Mouse (Mus musculus) MEL (cell line): ENCODE results near the gene Eipr1. TPM values are rescaled to one million over a fixed set of nuclear protein-coding genes. Genes with fewer than 3 reads are reported as not detected.

Source experiments
- DNase-seq: peaks from one replicate; pipeline ENCODE4 v3.0.0; 2011; ENCODE audit warnings: low read depth, low spot score
- H3K27ac ChIP-seq: 2 replicates; pipeline ENCODE4 v1.5.1; 2012; ENCODE audit warnings: low read depth, mild to moderate bottlenecking, control low read depth, low read length, moderate library complexity; ENCODE audit not compliant: control insufficient read depth
- H3K27me3 ChIP-seq, 2 experiments: fragments of 150-350 bp in 1 of 2; sonication (generic) in 1 of 2; 2 replicates each; pipeline ENCODE4 v1.6.1; 2012; ENCODE audit warnings: low read length in 2 of 2, mild to moderate bottlenecking in 2 of 2, improper control_type of control experiment in 1 of 2, moderate library complexity in 1 of 2; ENCODE audit not compliant: insufficient read depth in 2 of 2, control insufficient read depth in 1 of 2
- H3K36me3 ChIP-seq, 2 experiments: 2 replicates each; pipeline ENCODE4 v1.6.1; 2012 to 2014; ENCODE audit warnings: low read length in 2 of 2, improper control_type of control experiment in 1 of 2, inconsistent platforms in 1 of 2, mild to moderate bottlenecking in 1 of 2; ENCODE audit not compliant: insufficient read depth in 2 of 2, control insufficient read depth in 1 of 2
- H3K4me1 ChIP-seq, 2 experiments: fragments of 150-350 bp in 1 of 2; sonication (generic) in 1 of 2; 2 replicates each; pipeline ENCODE4 v1.6.1; 2012; ENCODE audit warnings: low read length in 2 of 2, improper control_type of control experiment in 1 of 2, mild to moderate bottlenecking in 1 of 2; ENCODE audit not compliant: insufficient read depth in 2 of 2, control insufficient read depth in 1 of 2
- H3K4me3 ChIP-seq, 2 experiments: fragments of 150-350 bp in 1 of 2; sonication (generic) in 1 of 2; 2 replicates each; pipeline ENCODE4 v1.5.1; 2012; ENCODE audit warnings: low read depth in 2 of 2, low read length in 2 of 2, mild to moderate bottlenecking in 2 of 2, moderate library complexity in 2 of 2, control low read depth in 1 of 2, improper control_type of control experiment in 1 of 2; ENCODE audit not compliant: control insufficient read depth in 1 of 2, insufficient read depth in 1 of 2
- H3K79me2 ChIP-seq: 2 replicates; pipeline ENCODE4 v1.6.1; 2012; ENCODE audit warnings: mild to moderate bottlenecking, low read length, moderate library complexity; ENCODE audit not compliant: control insufficient read depth, poor library complexity, insufficient read depth
- H3K9ac ChIP-seq: 2 replicates; pipeline ENCODE4 v1.6.1; 2012; ENCODE audit warnings: low read depth, mild to moderate bottlenecking, control low read depth, low read length, moderate library complexity; ENCODE audit not compliant: control insufficient read depth, poor library complexity, severe bottlenecking
- H3K9me3 ChIP-seq: fragments of 150-350 bp; sonication (generic); replicated peaks from 2 replicates; pipeline ENCODE4 v1.6.1; 2012; ENCODE audit warnings: mild to moderate bottlenecking, low read length, improper control_type of control experiment, moderate library complexity; ENCODE audit not compliant: insufficient read depth
- CHD2 ChIP-seq: IDR thresholded peaks from 2 replicates; pipeline ENCODE4 v1.6.1; 2011; ENCODE audit warnings: low read length, improper control_type of control experiment
- CTCF ChIP-seq, 3 experiments: IDR thresholded peaks in 2 of 3; conservative IDR thresholded peaks in 1 of 3; 2 replicates each; pipeline ENCODE4 v1.5.1; 2011 to 2012; ENCODE audit warnings: low read length in 3 of 3, low read depth in 2 of 3, mild to moderate bottlenecking in 2 of 3, improper control_type of control experiment in 1 of 3, inconsistent platforms in 1 of 3, mixed read lengths in 1 of 3, moderate library complexity in 1 of 3; ENCODE audit not compliant: control insufficient read depth in 1 of 3, insufficient read depth in 1 of 3, poor library complexity in 1 of 3, severe bottlenecking in 1 of 3
- ELF1 ChIP-seq: IDR thresholded peaks from 2 replicates; pipeline ENCODE4 v1.6.1; 2014; ENCODE audit warnings: low read depth, mild to moderate bottlenecking, inconsistent platforms, low read length, improper control_type of control experiment, moderate library complexity
- ETS1 ChIP-seq: IDR thresholded peaks from 2 replicates; pipeline ENCODE4 v1.6.1; 2012; ENCODE audit warnings: low read depth, mild to moderate bottlenecking, inconsistent platforms, low read length, improper control_type of control experiment, moderate library complexity
- GATA1 ChIP-seq: IDR thresholded peaks from 2 replicates; pipeline ENCODE4 v1.6.1; 2011; ENCODE audit warnings: low read depth, low read length, improper control_type of control experiment
- HCFC1 ChIP-seq: IDR thresholded peaks from 2 replicates; pipeline ENCODE4 v1.6.1; 2012; ENCODE audit warnings: low read depth, mild to moderate bottlenecking, inconsistent platforms, low read length, improper control_type of control experiment, moderate library complexity
- JUND ChIP-seq: IDR thresholded peaks from 2 replicates; pipeline ENCODE4 v1.6.1; 2011; ENCODE audit warnings: low read depth, mild to moderate bottlenecking, improper control_type of control experiment, low read length
- KAT2A ChIP-seq: conservative IDR thresholded peaks from 2 replicates; pipeline ENCODE4 v1.6.1; 2012; ENCODE audit warnings: low read depth, low read length, improper control_type of control experiment, inconsistent platforms
- MAZ ChIP-seq: IDR thresholded peaks from 2 replicates; pipeline ENCODE4 v1.6.1; 2012; ENCODE audit warnings: low read depth, mild to moderate bottlenecking, inconsistent platforms, low read length, improper control_type of control experiment
- MYB ChIP-seq: IDR thresholded peaks from 2 replicates; pipeline ENCODE4 v1.6.1; 2011; ENCODE audit warnings: mild to moderate bottlenecking, low read depth, low read length, improper control_type of control experiment
- NELFE ChIP-seq: IDR thresholded peaks from 2 replicates; pipeline ENCODE4 v1.6.1; 2011; ENCODE audit warnings: low read depth, low read length, improper control_type of control experiment
- NRF1 ChIP-seq: IDR thresholded peaks from 2 replicates; pipeline ENCODE4 v1.6.1; 2014; ENCODE audit warnings: low read depth, mild to moderate bottlenecking, inconsistent platforms, low read length, improper control_type of control experiment, moderate library complexity; ENCODE audit not compliant: poor library complexity, insufficient read depth, severe bottlenecking
- POLR2A ChIP-seq, 2 experiments: IDR thresholded peaks; 2 replicates each; pipeline ENCODE4 v1.6.1; 2011 to 2012; ENCODE audit warnings: low read length in 2 of 2, mild to moderate bottlenecking in 2 of 2, control low read depth in 1 of 2, improper control_type of control experiment in 1 of 2, low read depth in 1 of 2, moderate library complexity in 1 of 2; ENCODE audit not compliant: control insufficient read depth in 1 of 2, insufficient read depth in 1 of 2, poor library complexity in 1 of 2
- POLR2AphosphoS2 ChIP-seq: IDR thresholded peaks from 2 replicates; pipeline ENCODE4 v1.6.1; 2011; ENCODE audit warnings: low read length, improper control_type of control experiment
- POLR2AphosphoS5 ChIP-seq: IDR thresholded peaks from 2 replicates; pipeline ENCODE4 v1.6.1; 2012; ENCODE audit warnings: low read depth, borderline replicate concordance, mild to moderate bottlenecking, inconsistent platforms, low read length, moderate library complexity, mixed read lengths
- RCOR1 ChIP-seq: IDR thresholded peaks from 2 replicates; pipeline ENCODE4 v1.6.1; 2012; ENCODE audit warnings: low read depth, mild to moderate bottlenecking, inconsistent platforms, low read length, improper control_type of control experiment
- UBTF ChIP-seq: IDR thresholded peaks from 2 replicates; pipeline ENCODE4 v1.6.1; 2012; ENCODE audit warnings: low read depth, mild to moderate bottlenecking, inconsistent platforms, low read length, improper control_type of control experiment, moderate library complexity, borderline replicate concordance; ENCODE audit not compliant: insufficient read depth
- USF1 ChIP-seq: IDR thresholded peaks from 2 replicates; pipeline ENCODE4 v1.6.1; 2014; ENCODE audit warnings: low read depth, mild to moderate bottlenecking, inconsistent platforms, low read length, improper control_type of control experiment, moderate library complexity
- ZC3H11A ChIP-seq: IDR thresholded peaks from 2 replicates; pipeline ENCODE4 v1.6.1; 2012; ENCODE audit warnings: low read depth, mild to moderate bottlenecking, inconsistent platforms, low read length, improper control_type of control experiment
- ZKSCAN1 ChIP-seq: IDR thresholded peaks from 2 replicates; pipeline ENCODE4 v1.6.1; 2012; ENCODE audit warnings: low read depth, mild to moderate bottlenecking, inconsistent platforms, low read length, improper control_type of control experiment, moderate library complexity
- ZMIZ1 ChIP-seq: IDR thresholded peaks from 2 replicates; pipeline ENCODE4 v1.6.1; 2012; ENCODE audit warnings: low read depth, mild to moderate bottlenecking, inconsistent platforms, low read length, improper control_type of control experiment, moderate library complexity
- ZNF384 ChIP-seq: IDR thresholded peaks from 2 replicates; pipeline ENCODE4 v1.6.1; 2012; ENCODE audit warnings: low read depth, mild to moderate bottlenecking, inconsistent platforms, low read length, improper control_type of control experiment
- polyA plus RNA-seq, 2 experiments: library from polyadenylated mRNA; stranded (reverse) in 1 of 2; unstranded in 1 of 2; fragments of >175 nt in 1 of 2; fragments of >200 nt in 1 of 2; gene quantifications; 2 replicates each; pipeline versions ENCODE4 v1.2.1 to v1.2.4; 2012; ENCODE audit warnings: low replicate concordance in 2 of 2, low read depth in 1 of 2; ENCODE audit not compliant: insufficient read length in 2 of 2, insufficient read depth in 1 of 2, missing spikeins in 1 of 2
- total RNA-seq: library from RNA; depleted of rRNA; stranded (reverse); fragments of 300-350 nt; gene quantifications from 2 replicates; pipeline ENCODE4 v1.2.3, GENCODE M21; 2012

Eipr1 gene
- total and polyA plus RNA-seq, 3 experiments = 45.8 to 51.5 TPM; not detected in 1

- H3K4me3 ChIP-seq = no peak overlapping the region
- H3K36me3 ChIP-seq = no peaks in the 10 kb centered on the region
- H3K9me3 ChIP-seq = no peaks in the 10 kb centered on the region
- no peak overlapping the region for H3K9ac ChIP-seq
- DNase-seq = no peak
- H3K79me2 ChIP-seq = no peaks in the 10 kb centered on the region
- H3K27ac ChIP-seq = no peak overlapping the region
- H3K4me1 ChIP-seq = no peaks in the 10 kb centered on the region
- H3K27me3 ChIP-seq = no peaks in the 10 kb centered on the region
- TF ChIP-seq POLR2AphosphoS5 (no peak), RCOR1 (no peak), ZKSCAN1 (no peak), ETS1 (no peak), CHD2 (no peak), ELF1 (no peak), HCFC1 (no peak), GATA1 (no peak), ZMIZ1 (no peak), UBTF (no peak), KAT2A (no peak), ZNF384 (no peak), MYB (no peak)
Measured at GRCm38 (mm10) chr12:28785299-28785698, 33.7 kb downstream of the Eipr1 start.

GRCm38 (mm10) chr12:28786310-28786709 is 34.7 kb downstream of the Eipr1 start:
- Histone ChIP-seq H3K79me2 (no peaks in the 10 kb centered on the region), H3K36me3 (no peaks in the 10 kb centered on the region), H3K9me3 (no peaks in the 10 kb centered on the region), H3K27me3 (no peaks in the 10 kb centered on the region), H3K4me1 (no peaks in the 10 kb centered on the region), H3K9ac (no peak overlapping the region), H3K27ac (no peak overlapping the region), H3K4me3 (no peak overlapping the region)
- TF ChIP-seq NRF1 (no peak), ZMIZ1 (no peak), ELF1 (no peak), CTCF (IDR thresholded peaks at IDR 0.05 in 2 of 3, conservative IDR thresholded peaks at IDR 0.05 in 1 of 3; ENCODE audit: control insufficient read depth in 1 of 3, insufficient read depth in 1 of 3, low read depth in 2 of 3, low read length in 3 of 3, poor library complexity in 1 of 3, severe bottlenecking in 1 of 3) (no peak), CHD2 (no peak), GATA1 (no peak), POLR2AphosphoS5 (no peak), POLR2AphosphoS2 (no peak), USF1 (no peak), NELFE (no peak), ZC3H11A (no peak), POLR2A (IDR thresholded peaks at IDR 0.05; ENCODE audit: control insufficient read depth in 1 of 2, insufficient read depth in 1 of 2, low read depth in 1 of 2, low read length in 2 of 2, poor library complexity in 1 of 2) (no peak), MAZ (no peak), JUND (no peak)
- no peak for DNase-seq
